Mouse (Mus musculus): Measurements from ENCODE around the gene Cfap65. TPM values are rescaled to one million over a fixed set of nuclear protein-coding genes. Genes with fewer than 3 reads are reported as not detected.

Gene Cfap65
- 2.6 and 3.7 TPM in 2 replicates for polyA plus RNA-seq (2012; rRNA removed)

- peak within 1 kb of the TSS; percentile 39 for H3K4me3 ChIP-seq (replicated peaks; ENCODE audit: insufficient read depth, low read depth, low read length)
- DNase-seq = peak; percentile 38 to 39
- H3K27ac ChIP-seq (ENCODE audit: insufficient read depth, low read length) = no peak within 1 kb of the TSS
- TF ChIP-seq CTCF (IDR thresholded peaks at IDR 0.05; ENCODE audit: borderline replicate concordance, insufficient read depth, low read depth, low read length) = no peak
- TF ChIP-seq POLR2A (IDR thresholded peaks at IDR 0.05; ENCODE audit: borderline replicate concordance, insufficient read depth, low read length) = no peak
- H3K4me1 ChIP-seq (ENCODE audit: control insufficient read depth, insufficient read depth, low read length) = no peaks in the 10 kb centered on the region
- H3K27me3 ChIP-seq (ENCODE audit: control insufficient read depth, insufficient read depth, low read length) = no peaks in the 10 kb centered on the region
- WGBS = under 1% methylated on average over 18 of the region's 18 CpGs
These were observed at the start of gene Cfap65 for GRCm38 (mm10) chr1:74935402-74935801. TSS of gene Cfap65 (minus strand) at chr1:74935599.

GRCm38 (mm10) chr1:74977001-74977400, 41.6 kb upstream of the Cfap65 start:
- H3K4me3 ChIP-seq (replicated peaks; ENCODE audit: insufficient read depth, low read depth, low read length) = no peak overlapping the region
- no peaks in the 10 kb centered on the region for H3K4me1 ChIP-seq (ENCODE audit: control insufficient read depth, insufficient read depth, low read length)
- WGBS = 88% methylated on average over 8 of the region's 8 CpGs
- no peak overlapping the region for H3K27ac ChIP-seq (ENCODE audit: insufficient read depth, low read length)
- H3K27me3 ChIP-seq (ENCODE audit: control insufficient read depth, insufficient read depth, low read length) = no peaks in the 10 kb centered on the region
- DNase-seq = no peak
- no peak for TF ChIP-seq POLR2A (IDR thresholded peaks at IDR 0.05; ENCODE audit: borderline replicate concordance, insufficient read depth, low read length)
- no peak for TF ChIP-seq CTCF (IDR thresholded peaks at IDR 0.05; ENCODE audit: borderline replicate concordance, insufficient read depth, low read depth, low read length)

- no peaks in the 10 kb centered on the region for H3K4me1 ChIP-seq (ENCODE audit: control insufficient read depth, insufficient read depth, low read length)
- no peak overlapping the region for H3K27ac ChIP-seq (ENCODE audit: insufficient read depth, low read length)
- TF ChIP-seq CTCF (IDR thresholded peaks at IDR 0.05; ENCODE audit: borderline replicate concordance, insufficient read depth, low read depth, low read length) = no peak
- no peak for TF ChIP-seq POLR2A (IDR thresholded peaks at IDR 0.05; ENCODE audit: borderline replicate concordance, insufficient read depth, low read length)
- no peak for DNase-seq
- H3K4me3 ChIP-seq (replicated peaks; ENCODE audit: insufficient read depth, low read depth, low read length) = no peak overlapping the region
- WGBS = 96% methylated on average over 1 of the region's 1 CpGs
- no peaks in the 10 kb centered on the region for H3K27me3 ChIP-seq (ENCODE audit: control insufficient read depth, insufficient read depth, low read length)
These were observed 40.5 kb upstream of the Cfap65 start for GRCm38 (mm10) chr1:74975936-74976335.

GRCm38 (mm10) chr1:74973590-74973989, 38.2 kb upstream of the Cfap65 start:
- WGBS = 89% methylated on average over 6 of the region's 6 CpGs
- TF ChIP-seq CTCF (IDR thresholded peaks at IDR 0.05; ENCODE audit: borderline replicate concordance, insufficient read depth, low read depth, low read length) (no peak), POLR2A (IDR thresholded peaks at IDR 0.05; ENCODE audit: borderline replicate concordance, insufficient read depth, low read length) (no peak)
- Histone ChIP-seq H3K4me3 (replicated peaks; ENCODE audit: insufficient read depth, low read depth, low read length) (no peak overlapping the region), H3K27me3 (ENCODE audit: control insufficient read depth, insufficient read depth, low read length) (no peaks in the 10 kb centered on the region), H3K27ac (ENCODE audit: insufficient read depth, low read length) (no peak overlapping the region), H3K4me1 (ENCODE audit: control insufficient read depth, insufficient read depth, low read length) (no peaks in the 10 kb centered on the region)
- DNase-seq = no peak

GRCm38 (mm10) chr1:74971353-74972050, 36.1 kb upstream of the Cfap65 start:
- Histone ChIP-seq H3K27me3 (ENCODE audit: control insufficient read depth, insufficient read depth, low read length) (no peaks in the 10 kb centered on the region), H3K4me3 (replicated peaks; ENCODE audit: insufficient read depth, low read depth, low read length) (no peak overlapping the region), H3K27ac (ENCODE audit: insufficient read depth, low read length) (no peak overlapping the region), H3K4me1 (ENCODE audit: control insufficient read depth, insufficient read depth, low read length) (no peaks in the 10 kb centered on the region)
- 72% methylated on average over 4 of the region's 4 CpGs for WGBS
- TF ChIP-seq POLR2A (IDR thresholded peaks at IDR 0.05; ENCODE audit: borderline replicate concordance, insufficient read depth, low read length) = no peak
- TF ChIP-seq CTCF (IDR thresholded peaks at IDR 0.05; ENCODE audit: borderline replicate concordance, insufficient read depth, low read depth, low read length) = no peak
- no peak for DNase-seq

GRCm38 (mm10) chr1:74967962-74968580, 32.7 kb upstream of the Cfap65 start:
- H3K27ac ChIP-seq (ENCODE audit: insufficient read depth, low read length) = no peak overlapping the region
- WGBS = 77% methylated on average over 8 of the region's 8 CpGs
- no peak for DNase-seq
- no peaks in the 10 kb centered on the region for H3K4me1 ChIP-seq (ENCODE audit: control insufficient read depth, insufficient read depth, low read length)
- no peak for TF ChIP-seq POLR2A (IDR thresholded peaks at IDR 0.05; ENCODE audit: borderline replicate concordance, insufficient read depth, low read length)
- TF ChIP-seq CTCF (IDR thresholded peaks at IDR 0.05; ENCODE audit: borderline replicate concordance, insufficient read depth, low read depth, low read length) = no peak
- H3K4me3 ChIP-seq (replicated peaks; ENCODE audit: insufficient read depth, low read depth, low read length) = no peak overlapping the region
- H3K27me3 ChIP-seq (ENCODE audit: control insufficient read depth, insufficient read depth, low read length) = no peaks in the 10 kb centered on the region

GRCm38 (mm10) chr1:74964494-74965215, 29.3 kb upstream of the Cfap65 start:
- WGBS = 19% methylated on average over 16 of the region's 16 CpGs
- TF ChIP-seq CTCF (IDR thresholded peaks at IDR 0.05; ENCODE audit: borderline replicate concordance, insufficient read depth, low read depth, low read length) = peak; percentile 81
- TF ChIP-seq POLR2A (IDR thresholded peaks at IDR 0.05; ENCODE audit: borderline replicate concordance, insufficient read depth, low read length) = no peak
- no peak overlapping the region for H3K27ac ChIP-seq (ENCODE audit: insufficient read depth, low read length)
- H3K4me3 ChIP-seq (replicated peaks; ENCODE audit: insufficient read depth, low read depth, low read length) = no peak overlapping the region
- H3K4me1 ChIP-seq (ENCODE audit: control insufficient read depth, insufficient read depth, low read length) = no peaks in the 10 kb centered on the region
- H3K27me3 ChIP-seq (ENCODE audit: control insufficient read depth, insufficient read depth, low read length) = no peaks in the 10 kb centered on the region
- peak; percentile 54 to 63 for DNase-seq
